Comparison of ENCODE assay signal across 18 mouse cellular contexts in genomic region chr3:54417833-54418386, GRCm38 (mm10). TPM values are rescaled to one million over a fixed set of nuclear protein-coding genes. Genes with fewer than 3 reads are reported as not detected.
A peak's percentile ranks its signal among the peaks of the same experiment; 100 is the strongest.
DNase-seq lines count a peak whose midpoint lies in the region; ATAC-seq and TF ChIP-seq lines count a peak whose summit lies in the region.
"Had no signal": no experiment of that assay in that cellular context is flagged by ENCODE, and none has a peak within 500 bp of the region (broad histone marks: within the 10 kb centered on the region; RNA-seq: fewer than 3 reads in every experiment).

No protein-coding gene starts in this region.

- H3K36me3 ChIP-seq in forebrain, embryonic 14.5 days (ENCODE audit: control insufficient read depth, insufficient read depth, low read length), result no peaks in the 10 kb centered on the region
- no peaks in the 10 kb centered on the region for H3K36me3 ChIP-seq in forebrain, embryonic 10.5 days (replicated peaks)
- no peaks in the 10 kb centered on the region for H3K36me3 ChIP-seq in lung, embryonic 14.5 days (ENCODE audit: insufficient read depth)
- H3K36me3 ChIP-seq in midbrain, embryonic 14.5 days (ENCODE audit: control insufficient read depth, insufficient read depth, low read length), result no peaks in the 10 kb centered on the region
- H3K36me3 ChIP-seq: forebrain, embryonic 15.5 days; stomach, embryonic 15.5 days had no signal

- no peaks in the 10 kb centered on the region for H3K9me3 ChIP-seq in forebrain, embryonic 14.5 days (replicated peaks; ENCODE audit: control insufficient read depth, low read length)
- H3K9me3 ChIP-seq in forebrain, embryonic 10.5 days, result no peaks in the 10 kb centered on the region
- no peaks in the 10 kb centered on the region for H3K9me3 ChIP-seq in lung, embryonic 14.5 days (ENCODE audit: low read depth, low read length)
- H3K9me3 ChIP-seq in midbrain, embryonic 14.5 days (ENCODE audit: control insufficient read depth, low read length), result no peaks in the 10 kb centered on the region
- H3K9me3 ChIP-seq: forebrain, embryonic 15.5 days; stomach, embryonic 15.5 days had no signal

- H3K4me3 ChIP-seq in forebrain, embryonic 14.5 days (ENCODE audit: low read depth, low read length), result no peak overlapping the region
- no peak overlapping the region for H3K4me3 ChIP-seq in forebrain, embryonic 10.5 days
- H3K4me3 ChIP-seq in lung, embryonic 14.5 days (ENCODE audit: low read depth, low read length), result no peak overlapping the region
- no peak overlapping the region for H3K4me3 ChIP-seq in midbrain, embryonic 14.5 days (replicated peaks; ENCODE audit: low read depth, low read length)
- H3K4me3 ChIP-seq: forebrain, embryonic 15.5 days; stomach, embryonic 15.5 days had no signal

- no peak overlapping the region for H3K9ac ChIP-seq in forebrain, embryonic 14.5 days (ENCODE audit: low read length)
- no peak overlapping the region for H3K9ac ChIP-seq in lung, embryonic 14.5 days
- no peak overlapping the region for H3K9ac ChIP-seq in midbrain, embryonic 14.5 days (replicated peaks; ENCODE audit: low read length)
- H3K9ac ChIP-seq: forebrain, embryonic 15.5 days; stomach, embryonic 15.5 days had no signal

- no peak for ATAC-seq in forebrain, embryonic 14.5 days
- peak; percentile 11; the same call in 1 of the 2 replicates for ATAC-seq in lung, embryonic 14.5 days (ENCODE audit: insufficient read depth)
- no peak; the same call in 1 of the 2 replicates for ATAC-seq in midbrain, embryonic 14.5 days (ENCODE audit: low FRiP score, low TSS enrichment)
- ATAC-seq: forebrain, embryonic 15.5 days had no signal

- no peak overlapping the region for H3K4me2 ChIP-seq in forebrain, embryonic 14.5 days (ENCODE audit: low read length)
- H3K4me2 ChIP-seq in lung, embryonic 14.5 days, result no peak overlapping the region
- no peak overlapping the region for H3K4me2 ChIP-seq in midbrain, embryonic 14.5 days (ENCODE audit: low read length)
- H3K4me2 ChIP-seq: forebrain, embryonic 15.5 days; stomach, embryonic 15.5 days had no signal

- H3K4me1 ChIP-seq in forebrain, embryonic 14.5 days (ENCODE audit: control insufficient read depth, insufficient read depth, low read length), result no peaks in the 10 kb centered on the region
- peaks cover 5% of the 10 kb centered on the region; the same call in 1 of the 2 replicates for H3K4me1 ChIP-seq in forebrain, embryonic 10.5 days
- H3K4me1 ChIP-seq in lung, embryonic 14.5 days (ENCODE audit: insufficient read depth), result no peaks in the 10 kb centered on the region
- H3K4me1 ChIP-seq in midbrain, embryonic 14.5 days (ENCODE audit: control insufficient read depth, insufficient read depth, low read length), result peaks cover 6% of the 10 kb centered on the region; the same call in 1 of the 2 replicates
- H3K4me1 ChIP-seq: forebrain, embryonic 15.5 days; stomach, embryonic 15.5 days had no signal

- WGBS in forebrain, embryonic 14.5 days, result 63% methylated on average over 6 of the region's 6 CpGs
- WGBS in forebrain, embryonic 10.5 days, result 71% methylated on average over 6 of the region's 6 CpGs
- WGBS in lung, embryonic 14.5 days, result 27% methylated on average over 6 of the region's 6 CpGs
- 15% methylated on average over 6 of the region's 6 CpGs for WGBS in midbrain, embryonic 14.5 days

- DNase-seq in forebrain, embryonic 14.5 days (ENCODE audit: low spot score), result peak; percentile 10
- no peak for DNase-seq in forebrain, embryonic 10.5 days (ENCODE audit: extremely low spot score, low spot score)
- peak; percentile 48 for DNase-seq in lung, embryonic 14.5 days
- no peak for DNase-seq in lung, postnatal 14 days
- DNase-seq in forelimb bud, embryonic 11.5 days (ENCODE audit: low read depth, low spot score), result peak; percentile 10
- peak; percentile 25 for DNase-seq in midbrain, embryonic 14.5 days
- DNase-seq in c-Kit-positive CD71-positive TER-119-positive erythroid progenitor cells, embryonic 14.5 days (ENCODE audit: low spot score), result no peak
- no peak for DNase-seq in cerebellum, postnatal 4 days (ENCODE audit: low spot score in 2 of 2)
- DNase-seq: adrenal gland, postnatal 25 days; cerebellum, adult 9-11 months; heart, postnatal 4 days; kidney, adult 11 months; kidney, postnatal 14 days; spleen, adult 18-20 months; thymus, postnatal 36 days had no signal

- no peaks in the 10 kb centered on the region for H3K27me3 ChIP-seq in forebrain, embryonic 14.5 days (replicated peaks; ENCODE audit: control insufficient read depth, insufficient read depth, low read length)
- no peaks in the 10 kb centered on the region for H3K27me3 ChIP-seq in forebrain, embryonic 10.5 days (ENCODE audit: poor library complexity, severe bottlenecking)
- no peaks in the 10 kb centered on the region for H3K27me3 ChIP-seq in lung, embryonic 14.5 days (ENCODE audit: insufficient read depth, low read length)
- no peaks in the 10 kb centered on the region for H3K27me3 ChIP-seq in midbrain, embryonic 14.5 days (ENCODE audit: control insufficient read depth, insufficient read depth, low read length)
- H3K27me3 ChIP-seq: CH12.LX; forebrain, embryonic 15.5 days; stomach, embryonic 15.5 days had no signal

- no peak for TF ChIP-seq CTCF in lung, embryonic 14.5 days (IDR thresholded peaks at IDR 0.05; ENCODE audit: low read depth)

- H3K27ac ChIP-seq in forebrain, embryonic 14.5 days (ENCODE audit: low read depth, low read length), result no peak overlapping the region
- no peak overlapping the region for H3K27ac ChIP-seq in forebrain, embryonic 10.5 days
- peak overlapping the region; percentile 36; the same call in 1 of the 2 replicates for H3K27ac ChIP-seq in lung, embryonic 14.5 days (ENCODE audit: low read depth)
- peak overlapping the region; percentile 45; the same call in 1 of the 2 replicates for H3K27ac ChIP-seq in midbrain, embryonic 14.5 days (replicated peaks; ENCODE audit: low read depth, low read length)
- H3K27ac ChIP-seq: forebrain, embryonic 15.5 days; stomach, embryonic 15.5 days had no signal

RNA-seq across cellular contexts. Expression of gene Postn, which starts 57.0 kb away (rescaled TPM):
- polyA plus RNA-seq in forebrain, embryonic 14.5 days (2014; fragmentation: Nextera tagmentation; extraction: Ambion mirVana), result 15.0 and 17.9 TPM in 2 replicates
- polyA plus RNA-seq in forebrain, embryonic 10.5 days (2016; fragmentation: Nextera tagmentation; extraction: Ambion mirVana), result 3.7 and 3.8 TPM in 2 replicates
- polyA plus RNA-seq in lung, embryonic 14.5 days (2014; fragmentation: Nextera tagmentation; extraction: Ambion mirVana), result 53.5 and 75.1 TPM in 2 replicates
- polyA plus RNA-seq in midbrain, embryonic 14.5 days (2014; fragmentation: Nextera tagmentation; extraction: Ambion mirVana), result 2.8 and 13.1 TPM in 2 replicates

Comparison
In these comparisons a context has a peak if more than half of its experiments do, and no peak if none do; other contexts are left out.
1. DNase-seq: peak in forebrain, embryonic 14.5 days (single experiment), lung, embryonic 14.5 days (single experiment), forelimb bud, embryonic 11.5 days (single experiment) and midbrain, embryonic 14.5 days (single experiment); none in forebrain, embryonic 10.5 days (single experiment), lung, postnatal 14 days (single experiment), c-Kit-positive CD71-positive TER-119-positive erythroid progenitor cells, embryonic 14.5 days (single experiment) and cerebellum, postnatal 4 days (0 of 2).
2. H3K27ac ChIP-seq: peak in lung, embryonic 14.5 days (single experiment) and midbrain, embryonic 14.5 days (single experiment); none in forebrain, embryonic 14.5 days (single experiment) and forebrain, embryonic 10.5 days (single experiment).